Mouse (Mus musculus): ENCODE measurements around the gene Fam13c.

- TF ChIP-seq MYOD1 (IDR thresholded peaks at IDR 0.05; ENCODE audit: control insufficient read depth in 1 of 3, insufficient read length in 2 of 3, low read depth in 2 of 3): no peak
- no peak for TF ChIP-seq POLR2A (IDR thresholded peaks at IDR 0.05; ENCODE audit: insufficient read length, low read depth)
- no peak for TF ChIP-seq USF1 (IDR thresholded peaks at IDR 0.05; ENCODE audit: low read depth)
- TF ChIP-seq MAX (IDR thresholded peaks at IDR 0.05; ENCODE audit: low read depth): no peak
- no peak for TF ChIP-seq SRF (IDR thresholded peaks at IDR 0.05; ENCODE audit: control insufficient read depth, insufficient read length, low read depth)
- no peak for TF ChIP-seq CEBPB (IDR thresholded peaks at IDR 0.05; ENCODE audit: insufficient read depth, poor library complexity, severe bottlenecking)
- TF ChIP-seq TCF12 (IDR thresholded peaks at IDR 0.05; ENCODE audit: insufficient read depth, poor library complexity, severe bottlenecking): no peak
- TF ChIP-seq POLR2AphosphoS2 (IDR thresholded peaks at IDR 0.05; ENCODE audit: insufficient read length, low read depth): no peak
- no peak for TF ChIP-seq E2F4 (IDR thresholded peaks at IDR 0.05; ENCODE audit: insufficient read depth)
- no peak for TF ChIP-seq TCF3 (IDR thresholded peaks at IDR 0.05; ENCODE audit: insufficient read length, low read depth)
- TF ChIP-seq MYOG (IDR thresholded peaks at IDR 0.05; ENCODE audit: control insufficient read depth in 1 of 3, insufficient read depth in 1 of 3, insufficient read length in 2 of 3, low read depth in 2 of 3): no peak
These were observed 93.7 kb downstream of the Fam13c start for GRCm38 (mm10) chr10:70533986-70534385.

All from myocyte (in vitro differentiated cells).